Mouse (Mus musculus) hindbrain, embryonic 13.5 days (tissue): ENCODE measurements around the gene Tep1. TPM values are rescaled to one million over a fixed set of nuclear protein-coding genes. Genes with fewer than 3 reads are reported as not detected.
"Not testable (repeated sequence)": the region's sequence is repeated elsewhere in the genome, so short reads cannot be mapped to it uniquely, and the experiment has no call there.

Experiments used
- ATAC-seq: fragments of 200-750 bp; cut with Nextera tagmentation; 2 replicates; pipeline ENCODE4 v1.8.0; 2017; ENCODE audit warnings: moderate TSS enrichment; ENCODE audit not compliant: low FRiP score
- H3K27ac ChIP-seq: fragments of 300-500 bp; sonication (generic); 2 replicates; pipeline ENCODE4 v1.5.1; 2015; ENCODE audit warnings: inconsistent platforms, mild to moderate bottlenecking, moderate library complexity
- H3K27me3 ChIP-seq: fragments of 300-500 bp; sonication (generic); 2 replicates; pipeline ENCODE4 v1.6.1; 2015; ENCODE audit warnings: mild to moderate bottlenecking, inconsistent platforms
- H3K36me3 ChIP-seq: fragments of 300-500 bp; sonication (generic); 2 replicates; pipeline ENCODE4 v1.6.1; 2015; ENCODE audit warnings: mild to moderate bottlenecking, inconsistent platforms
- H3K4me1 ChIP-seq: fragments of 300-500 bp; sonication (generic); replicated peaks from 2 replicates; pipeline ENCODE4 v1.6.1; 2015; ENCODE audit warnings: inconsistent platforms
- H3K4me2 ChIP-seq: fragments of 300-500 bp; sonication (generic); 2 replicates; pipeline ENCODE4 v1.6.1; 2015; ENCODE audit warnings: inconsistent platforms, mild to moderate bottlenecking, moderate library complexity
- H3K4me3 ChIP-seq: fragments of 300-500 bp; sonication (generic); 2 replicates; pipeline ENCODE4 v1.5.1; 2015; ENCODE audit warnings: mild to moderate bottlenecking, inconsistent platforms
- H3K9ac ChIP-seq: fragments of 300-500 bp; sonication (generic); 2 replicates; pipeline ENCODE4 v1.6.1; 2015; ENCODE audit warnings: mild to moderate bottlenecking, inconsistent platforms
- H3K9me3 ChIP-seq: fragments of 300-500 bp; sonication (generic); 2 replicates; pipeline ENCODE4 v1.6.1; 2016; ENCODE audit warnings: inconsistent platforms
- WGBS: fragments of 180-500 bp; shearing (Covaris S2); methylation state at CpG from one replicate; pipeline ENCODE4 v1.1.7; 2015; 5-methylcytosine and 5-hydroxymethylcytosine counted together
- polyA plus RNA-seq: library from polyadenylated mRNA; unstranded; fragments of >200 nt; fragmentation: Nextera tagmentation; extraction: Ambion mirVana; gene quantifications from 2 replicates; pipeline ENCODE4 v1.2.1, GENCODE M21; 2015

Gene Tep1
- polyA plus RNA-seq, 1 experiment from 2014 or later = 3.2 TPM

DNA sequence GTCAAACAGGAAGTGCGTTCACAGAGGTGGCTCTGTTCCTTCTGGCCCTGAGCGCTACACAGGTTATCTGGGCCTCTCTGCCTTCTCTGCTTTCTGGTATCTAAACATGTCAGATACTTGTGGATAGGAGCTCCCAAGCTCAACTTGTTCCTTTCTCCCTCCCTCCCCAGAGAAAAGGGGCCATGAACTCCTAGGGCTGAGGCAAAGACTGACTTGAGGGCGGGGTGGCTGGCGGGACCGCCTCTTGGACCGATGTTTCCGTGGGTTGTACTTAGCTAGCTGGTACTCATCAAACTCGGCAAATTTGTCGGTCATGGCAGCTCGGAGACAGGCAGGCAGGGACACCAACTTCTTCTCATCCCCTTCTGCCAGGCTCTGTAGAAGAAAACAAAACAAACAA lies 7.7 kb downstream of the Tep1 start:
- H3K9ac ChIP-seq = no peak overlapping the region
- no peaks in the 10 kb centered on the region for H3K9me3 ChIP-seq
- no peaks in the 10 kb centered on the region for H3K27me3 ChIP-seq
- H3K4me1 ChIP-seq = no peaks in the 10 kb centered on the region
- no peak overlapping the region for H3K4me3 ChIP-seq
- ATAC-seq = no peak
- peaks cover 4% of the 10 kb centered on the region; the same call in 1 of the 2 replicates for H3K36me3 ChIP-seq
- 94% methylated on average over 10 of the region's 10 CpGs for WGBS
- H3K4me2 ChIP-seq = no peak overlapping the region
- no peak overlapping the region for H3K27ac ChIP-seq

DNA sequence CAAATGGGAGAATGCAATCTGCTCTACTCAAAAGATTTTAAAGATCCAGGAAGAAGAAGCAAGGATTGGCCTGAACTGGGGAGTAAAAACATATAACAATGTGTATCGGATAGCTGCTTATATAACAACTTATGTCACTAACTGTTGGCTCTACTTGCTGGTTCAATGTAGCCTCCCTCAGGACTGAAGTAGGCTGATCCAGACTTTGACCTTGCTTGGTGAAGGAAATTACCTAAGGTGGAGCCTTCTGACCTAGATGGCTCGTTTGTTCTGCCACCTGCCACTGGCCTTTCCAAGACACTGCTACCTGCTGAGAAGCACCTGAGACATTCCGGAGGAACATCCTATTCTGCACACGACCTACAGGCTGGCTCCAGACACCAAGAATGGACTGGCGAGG lies 14.6 kb downstream of the Tep1 start:
- ATAC-seq = no peak
- no peak overlapping the region for H3K4me3 ChIP-seq
- no peaks in the 10 kb centered on the region for H3K4me1 ChIP-seq
- H3K36me3 ChIP-seq = peaks cover 20% of the 10 kb centered on the region
- 86% methylated on average over 5 of the region's 5 CpGs for WGBS
- no peaks in the 10 kb centered on the region for H3K27me3 ChIP-seq
- H3K27ac ChIP-seq = no peak overlapping the region
- no peaks in the 10 kb centered on the region for H3K9me3 ChIP-seq
- no peak overlapping the region for H3K9ac ChIP-seq
- H3K4me2 ChIP-seq = no peak overlapping the region

DNA sequence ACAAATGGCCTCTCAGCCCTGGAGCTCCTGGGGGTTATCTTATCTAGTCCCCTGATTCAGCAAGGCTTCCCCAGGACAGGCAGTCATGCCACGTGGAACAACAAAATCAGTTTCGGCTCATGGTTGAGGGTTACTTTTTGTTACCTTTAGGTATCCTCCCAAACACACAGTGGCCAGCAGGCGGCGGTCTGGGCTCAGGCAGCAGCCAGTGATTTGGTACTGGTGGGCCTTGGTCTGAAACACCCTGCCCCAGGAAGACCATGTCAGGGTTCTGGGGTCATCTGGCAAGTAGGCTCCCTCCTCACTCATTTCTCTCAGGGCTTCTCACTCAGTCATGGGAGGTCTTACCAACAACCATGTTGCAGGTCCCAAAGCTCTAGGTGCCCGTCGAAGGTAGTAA lies 33.1 kb downstream of the Tep1 start:
- Histone ChIP-seq H3K27me3 (no peaks in the 10 kb centered on the region), H3K27ac (no peak overlapping the region), H3K4me2 (no peak overlapping the region), H3K4me3 (no peak overlapping the region), H3K9me3 (no peaks in the 10 kb centered on the region), H3K4me1 (no peaks in the 10 kb centered on the region), H3K36me3 (no peaks in the 10 kb centered on the region; the same call in 1 of the 2 replicates), H3K9ac (no peak overlapping the region)
- ATAC-seq = no peak
- WGBS = 70% methylated on average over 6 of the region's 6 CpGs

DNA sequence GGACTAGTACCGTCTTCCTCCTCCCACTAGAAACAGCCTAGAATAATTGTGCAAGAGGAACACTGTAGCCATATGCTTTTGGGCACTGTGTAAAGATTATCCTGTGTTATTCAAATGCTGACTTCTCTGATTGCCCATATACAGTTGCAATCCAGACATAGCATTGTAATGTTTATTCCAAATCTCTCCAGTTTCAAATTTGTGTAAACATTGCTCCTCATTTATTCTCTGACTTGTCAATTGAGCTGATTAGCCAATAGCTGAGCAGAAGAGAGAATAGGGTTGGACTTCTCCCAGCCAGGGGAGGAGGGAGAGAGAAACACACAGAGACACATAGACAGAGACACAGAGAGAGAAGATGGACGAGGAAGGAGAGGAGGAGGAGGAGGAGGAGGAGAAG lies 35.9 kb downstream of the Tep1 start:
- no peaks in the 10 kb centered on the region for H3K27me3 ChIP-seq
- no peak overlapping the region for H3K4me2 ChIP-seq
- H3K4me1 ChIP-seq = no peaks in the 10 kb centered on the region
- H3K36me3 ChIP-seq = no peaks in the 10 kb centered on the region; the same call in 1 of the 2 replicates
- H3K4me3 ChIP-seq = no peak overlapping the region
- no peak for ATAC-seq
- 61% methylated on average over 2 of the region's 2 CpGs for WGBS
- H3K9ac ChIP-seq = no peak overlapping the region
- H3K27ac ChIP-seq = no peak overlapping the region
- H3K9me3 ChIP-seq = no peaks in the 10 kb centered on the region

DNA sequence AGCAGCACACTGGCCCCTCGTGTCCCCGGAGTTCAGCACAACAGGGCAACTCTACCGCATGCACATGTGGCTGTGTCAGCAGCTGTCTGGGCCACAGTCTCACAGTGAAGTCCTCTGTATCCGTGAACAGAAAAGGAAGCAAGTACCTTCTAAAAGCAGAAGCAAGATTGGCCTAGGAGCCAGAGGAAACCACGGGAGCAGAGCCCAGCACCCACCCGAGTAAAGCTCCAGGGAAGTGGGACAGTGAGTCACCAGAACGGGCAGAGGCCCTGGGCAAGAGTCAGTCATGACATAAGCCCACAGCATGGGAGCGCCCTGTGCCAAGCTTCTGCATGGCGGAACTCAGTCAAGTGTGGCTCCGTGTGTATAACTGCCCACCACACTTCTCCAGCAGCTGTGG lies 36.4 kb downstream of the Tep1 start:
- Histone ChIP-seq H3K27me3 (no peaks in the 10 kb centered on the region), H3K9ac (no peak overlapping the region), H3K27ac (no peak overlapping the region), H3K4me1 (no peaks in the 10 kb centered on the region), H3K4me3 (no peak overlapping the region), H3K36me3 (no peaks in the 10 kb centered on the region; the same call in 1 of the 2 replicates), H3K4me2 (no peak overlapping the region), H3K9me3 (no peaks in the 10 kb centered on the region)
- 86% methylated on average over 10 of the region's 10 CpGs for WGBS
- ATAC-seq = no peak

DNA sequence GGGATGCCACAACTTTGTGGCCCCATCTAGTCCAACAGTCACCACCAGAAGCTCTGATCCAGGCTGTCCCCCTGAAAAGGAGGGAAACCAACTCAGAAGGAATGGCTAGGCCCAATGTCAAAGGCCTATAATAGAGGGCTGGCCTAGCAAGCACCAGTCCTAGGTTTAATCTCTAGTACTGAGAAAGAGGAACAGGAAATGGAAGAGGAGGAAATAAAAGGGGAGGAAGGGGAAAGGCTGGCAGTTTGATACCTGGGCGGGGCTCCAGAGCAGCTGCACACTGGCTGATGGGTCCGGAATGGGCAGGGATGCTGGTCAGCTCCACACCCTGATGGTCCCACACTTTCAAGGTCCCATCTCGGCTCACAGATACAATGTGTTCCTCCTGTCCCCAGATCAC lies 40.5 kb downstream of the Tep1 start:
- Histone ChIP-seq H3K4me1 (no peaks in the 10 kb centered on the region), H3K9ac (no peak overlapping the region), H3K27ac (no peak overlapping the region), H3K4me3 (no peak overlapping the region), H3K27me3 (no peaks in the 10 kb centered on the region), H3K4me2 (no peak overlapping the region), H3K36me3 (peaks cover 3% of the 10 kb centered on the region; the same call in 1 of the 2 replicates), H3K9me3 (no peaks in the 10 kb centered on the region)
- WGBS = 85% methylated on average over 3 of the region's 3 CpGs
- no peak for ATAC-seq

DNA sequence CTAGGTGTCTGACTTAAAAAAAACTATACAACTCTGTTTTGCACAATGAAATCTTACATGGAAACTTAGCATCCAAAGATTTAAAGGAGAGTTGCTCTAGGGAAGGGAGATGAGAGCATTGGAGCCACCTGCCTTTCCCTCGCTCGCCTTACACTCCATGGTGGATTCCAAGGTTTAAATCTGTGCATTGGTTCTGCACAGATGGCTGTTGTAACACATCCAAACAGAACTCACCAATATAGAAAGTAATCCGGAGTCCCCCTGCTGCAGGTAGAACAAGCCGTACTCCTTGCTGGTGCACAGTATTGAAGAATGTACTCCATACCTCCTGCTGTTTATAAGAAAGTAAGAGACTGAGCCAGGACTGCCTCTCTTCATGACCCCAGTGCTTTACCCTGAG lies 43.8 kb downstream of the Tep1 start:
- no peak overlapping the region for H3K4me3 ChIP-seq
- no peaks in the 10 kb centered on the region for H3K4me1 ChIP-seq
- H3K9ac ChIP-seq = no peak overlapping the region
- H3K4me2 ChIP-seq = no peak overlapping the region
- H3K9me3 ChIP-seq = no peaks in the 10 kb centered on the region
- peaks cover 33% of the 10 kb centered on the region for H3K36me3 ChIP-seq
- WGBS = 91% methylated on average over 4 of the region's 4 CpGs
- ATAC-seq = no peak
- H3K27ac ChIP-seq = no peak overlapping the region
- H3K27me3 ChIP-seq = no peaks in the 10 kb centered on the region

DNA sequence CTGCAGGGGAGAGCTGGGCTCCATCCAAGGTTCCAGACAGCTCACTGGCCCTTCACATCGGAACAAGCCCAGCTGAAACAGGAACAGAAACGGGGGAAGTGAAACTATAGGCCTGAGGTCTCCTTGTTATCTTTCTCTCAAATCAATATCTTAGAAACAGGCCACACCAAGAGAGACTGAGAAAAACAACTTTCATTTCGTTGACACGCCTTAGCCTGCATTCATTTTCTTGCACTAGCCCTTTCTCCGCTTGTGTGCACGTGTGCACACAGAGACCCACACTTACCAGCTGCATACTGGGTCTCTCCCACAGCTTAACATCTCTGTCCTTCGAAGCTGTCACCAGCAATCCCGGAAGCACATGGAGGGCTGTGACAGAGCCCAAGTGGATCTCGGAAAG lies 46.1 kb downstream of the Tep1 start:
- Histone ChIP-seq H3K9me3 (no peaks in the 10 kb centered on the region), H3K36me3 (peaks cover 57% of the 10 kb centered on the region), H3K27me3 (no peaks in the 10 kb centered on the region), H3K4me1 (no peaks in the 10 kb centered on the region), H3K9ac (no peak overlapping the region), H3K27ac (no peak overlapping the region), H3K4me2 (no peak overlapping the region), H3K4me3 (no peak overlapping the region)
- no peak for ATAC-seq
- 91% methylated on average over 9 of the region's 9 CpGs for WGBS

DNA sequence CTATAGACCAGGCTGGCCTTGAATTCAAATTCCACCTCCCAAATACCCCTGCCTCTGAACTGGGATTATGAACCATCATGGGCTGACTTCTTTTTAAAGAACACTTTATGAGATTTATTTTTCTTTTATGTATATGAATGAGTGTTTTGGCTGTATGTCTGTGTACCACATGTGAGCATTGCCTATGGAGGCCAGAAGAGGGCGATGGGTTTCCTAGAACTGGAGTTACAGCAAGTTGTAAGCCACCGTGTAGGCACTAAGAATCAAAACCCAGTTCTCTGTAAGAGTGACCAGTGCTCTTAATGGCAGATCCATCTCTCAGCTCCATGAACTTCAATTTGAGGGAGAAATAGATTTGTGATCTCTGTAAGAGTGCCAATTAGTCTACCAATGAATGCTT lies 47.1 kb downstream of the Tep1 start:
- 72% methylated on average over 2 of the region's 2 CpGs for WGBS
- Histone ChIP-seq H3K27ac (no peak overlapping the region), H3K9ac (no peak overlapping the region), H3K9me3 (no peaks in the 10 kb centered on the region), H3K4me3 (no peak overlapping the region), H3K4me1 (no peaks in the 10 kb centered on the region), H3K27me3 (no peaks in the 10 kb centered on the region), H3K36me3 (peaks cover 58% of the 10 kb centered on the region), H3K4me2 (no peak overlapping the region)
- no peak for ATAC-seq

DNA sequence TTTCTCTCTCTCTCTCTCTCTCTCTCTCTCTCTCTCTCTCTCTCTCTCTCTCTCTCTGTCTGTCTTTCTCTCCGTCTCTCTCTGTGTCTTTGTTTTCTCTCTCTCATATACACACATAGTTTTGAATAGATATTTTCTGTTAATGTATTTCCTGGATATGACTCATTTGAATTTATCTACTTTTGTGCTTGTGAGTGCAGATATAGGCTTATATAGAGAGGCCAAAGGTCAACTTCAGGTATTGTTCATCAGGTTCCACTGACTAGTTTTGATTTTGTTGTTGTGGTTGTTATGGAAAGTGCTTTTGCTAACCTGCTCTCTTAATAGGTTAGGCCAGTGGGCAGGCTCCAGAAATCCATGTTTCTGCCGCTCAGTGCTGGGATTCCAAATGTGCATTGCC lies 57.3 kb downstream of the Tep1 start:
- Histone ChIP-seq H3K4me3 (no peak overlapping the region), H3K4me1 (peaks cover 4% of the 10 kb centered on the region)
- 98% methylated on average over 2 of the region's 2 CpGs for WGBS

DNA sequence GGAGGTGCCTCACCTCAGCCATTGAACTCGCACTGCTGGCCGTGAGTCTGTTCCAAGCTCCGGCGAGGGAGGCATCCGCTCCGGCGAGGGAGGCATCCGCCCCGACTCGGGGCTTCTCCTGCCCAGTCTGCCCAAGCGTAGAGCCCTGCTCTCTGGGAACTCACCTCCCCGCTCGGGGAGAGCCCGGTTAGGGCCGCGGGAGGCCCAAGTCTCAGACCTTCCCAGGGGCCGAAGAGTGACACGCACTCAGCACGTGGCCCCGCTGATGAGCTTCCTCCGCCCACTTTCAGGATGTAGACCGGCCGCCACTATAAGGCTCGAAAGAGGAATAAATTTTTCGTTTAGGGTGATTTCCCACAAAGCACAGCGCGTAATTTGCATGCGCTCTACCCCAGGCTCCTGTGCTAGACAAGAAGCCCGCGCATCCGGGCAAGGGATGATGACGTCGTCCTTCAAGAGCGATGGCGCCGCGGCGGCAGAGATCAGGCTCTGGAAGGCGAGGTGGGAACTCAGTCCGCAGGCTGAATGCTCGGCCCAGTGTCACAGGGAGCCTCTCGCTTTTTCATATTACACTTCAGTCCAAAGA lies 62.8 kb downstream of the Tep1 start, which contains the start of the genes Ccnb1ip1 and Parp2:
Gene Ccnb1ip1 (minus strand): TSS at position 246 of the 586 bp plus-strand sequence.
Gene Parp2 (plus strand): TSS at position 355 of the 586 bp plus-strand sequence.
- H3K4me2 ChIP-seq = peak within 1 kb of the TSS; percentile 52
- H3K36me3 ChIP-seq = peaks cover 21% of the 10 kb centered on the region
- H3K4me1 ChIP-seq = peaks cover 6% of the 10 kb centered on the region
- peak; percentile 98 for ATAC-seq
- peak within 1 kb of the TSS; percentile 91 for H3K27ac ChIP-seq
- H3K4me3 ChIP-seq = peak within 1 kb of the TSS; percentile 53
- peak within 1 kb of the TSS; percentile 77 for H3K9ac ChIP-seq
- under 1% methylated on average over 42 of the region's 42 CpGs for WGBS
- no peaks in the 10 kb centered on the region for H3K9me3 ChIP-seq
- H3K27me3 ChIP-seq = no peaks in the 10 kb centered on the region

More for the DNA sequence above, 57.3 kb downstream of the Tep1 start:
- no peak for ATAC-seq
- Histone ChIP-seq H3K27me3 (no peaks in the 10 kb centered on the region), H3K9ac (no peak overlapping the region), H3K9me3 (no peaks in the 10 kb centered on the region), H3K4me2 (no peak overlapping the region), H3K36me3 (peaks cover 67% of the 10 kb centered on the region), H3K27ac (no peak overlapping the region)

DNA sequence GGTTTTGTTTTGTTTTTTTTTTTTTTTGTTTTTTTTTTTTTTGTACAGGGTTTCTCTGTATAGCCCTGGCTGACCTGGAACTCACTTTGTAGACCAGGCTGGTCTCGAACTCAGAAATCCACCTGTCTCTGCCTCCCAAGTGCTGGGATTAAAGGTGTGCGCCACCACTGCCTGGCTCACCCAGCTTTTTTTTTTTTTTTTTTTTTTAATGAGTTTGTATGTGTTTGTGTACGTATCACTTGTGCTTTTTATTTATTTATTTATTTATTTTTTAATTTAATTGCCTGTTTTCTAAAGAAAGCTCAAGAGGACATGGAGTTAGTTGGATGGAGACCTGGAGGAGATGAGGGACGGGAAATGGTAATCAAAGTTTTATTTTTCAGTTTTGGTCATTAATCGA lies 63.9 kb downstream of the Tep1 start:
- not testable (repeated sequence) for H3K27ac ChIP-seq, H3K27me3 ChIP-seq, H3K4me1 ChIP-seq, ATAC-seq, H3K9ac ChIP-seq, H3K9me3 ChIP-seq
- 93% methylated on average over 5 of the region's 5 CpGs for WGBS
- peak overlapping the region; percentile 53; the same call in 1 of the 2 replicates for H3K4me3 ChIP-seq
- peaks cover 11% of the 10 kb centered on the region for H3K36me3 ChIP-seq
- H3K4me2 ChIP-seq = peak overlapping the region; percentile 52

DNA sequence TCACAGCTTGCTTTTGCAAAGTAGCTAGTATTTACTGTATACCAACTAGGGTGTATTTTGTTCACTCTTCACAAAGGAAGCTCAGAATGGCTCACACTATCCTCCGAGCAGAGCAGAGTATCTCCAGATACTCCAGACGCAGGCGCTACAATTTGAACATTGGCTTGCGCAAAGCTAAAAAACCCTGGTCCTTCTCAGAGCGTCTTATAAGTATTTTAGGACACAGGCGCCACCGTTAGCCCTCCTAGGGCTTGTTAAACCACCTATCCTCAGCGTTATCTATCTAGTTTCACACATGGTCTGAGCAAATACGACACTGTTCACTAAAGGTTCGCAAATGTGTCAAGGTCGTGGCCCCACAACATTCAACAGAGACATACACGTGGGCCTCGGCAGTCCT lies 65.7 kb downstream of the Tep1 start:
- Histone ChIP-seq H3K9ac (no peak overlapping the region), H3K4me2 (no peak overlapping the region), H3K4me3 (no peak overlapping the region), H3K27ac (no peak overlapping the region), H3K9me3 (no peaks in the 10 kb centered on the region), H3K4me1 (peaks cover 9% of the 10 kb centered on the region), H3K36me3 (no peaks in the 10 kb centered on the region), H3K27me3 (no peaks in the 10 kb centered on the region)
- no peak for ATAC-seq
- WGBS = 77% methylated on average over 13 of the region's 13 CpGs
